Mouse (Mus musculus) stomach, embryonic 14.5 days (tissue): Measurements from ENCODE around the gene Gm1673. TPM values are rescaled to one million over a fixed set of nuclear protein-coding genes. Genes with fewer than 3 reads are reported as not detected.
"Not testable (repeated sequence)": the region's sequence is repeated elsewhere in the genome, so short reads cannot be mapped to it uniquely, and the experiment has no call there.

Source experiments
- ATAC-seq: fragments of 200-750 bp; cut with Nextera tagmentation; 2 replicates; pipeline ENCODE4 v1.8.0; 2017; ENCODE audit warnings: low read depth, moderate TSS enrichment; ENCODE audit not compliant: insufficient number of reproducible peaks, insufficient read depth, low FRiP score
- H3K27ac ChIP-seq: fragments of 300-500 bp; sonication (generic); 2 replicates; pipeline ENCODE4 v1.5.1; 2014; ENCODE audit warnings: mild to moderate bottlenecking, low read length, moderate library complexity, mixed read lengths
- H3K27me3 ChIP-seq: fragments of 300-500 bp; sonication (generic); 2 replicates; pipeline ENCODE4 v1.6.1; 2014; ENCODE audit warnings: low read length, control low read depth, mixed read lengths; ENCODE audit not compliant: control insufficient read depth, insufficient read depth
- H3K36me3 ChIP-seq: fragments of 300-500 bp; sonication (generic); 2 replicates; pipeline ENCODE4 v1.6.1; 2014; ENCODE audit warnings: mild to moderate bottlenecking, control low read depth, low read length, moderate library complexity, mixed read lengths; ENCODE audit not compliant: control insufficient read depth, insufficient read depth
- H3K4me1 ChIP-seq: fragments of 300-500 bp; sonication (generic); 2 replicates; pipeline ENCODE4 v1.6.1; 2014; ENCODE audit warnings: low read length, control low read depth, mixed read lengths; ENCODE audit not compliant: control insufficient read depth, insufficient read depth
- H3K4me2 ChIP-seq: fragments of 300-500 bp; sonication (generic); replicated peaks from 2 replicates; pipeline ENCODE4 v1.6.1; 2014; ENCODE audit warnings: low read depth, low read length, control low read depth
- H3K4me3 ChIP-seq: fragments of 300-500 bp; sonication (generic); 2 replicates; pipeline ENCODE4 v1.5.1; 2014; ENCODE audit warnings: low read depth, low read length, control low read depth
- H3K9ac ChIP-seq: fragments of 300-500 bp; sonication (generic); replicated peaks from 2 replicates; pipeline ENCODE4 v1.6.1; 2014; ENCODE audit warnings: low read depth, mild to moderate bottlenecking, control low read depth, low read length, moderate library complexity, mixed read lengths
- H3K9me3 ChIP-seq: fragments of 300-500 bp; sonication (generic); 2 replicates; pipeline ENCODE4 v1.6.1; 2016; ENCODE audit warnings: low read depth, low read length, control low read depth; ENCODE audit not compliant: control insufficient read depth
- WGBS: fragments of 180-500 bp; shearing (Covaris S2); extraction: QIAGEN DNeasy Blood & Tissue Kit; methylation state at CpG from one replicate; pipeline ENCODE4 v1.1.7; 2014; 5-methylcytosine and 5-hydroxymethylcytosine counted together
- polyA plus RNA-seq: library from polyadenylated mRNA; unstranded; fragments of >200 nt; fragmentation: Nextera tagmentation; extraction: Ambion mirVana; gene quantifications from 2 replicates; pipeline ENCODE4 v1.2.1, GENCODE M21; 2014

Gm1673 gene
- polyA plus RNA-seq, result 71.7 and 89.8 TPM in 2 replicates

GRCm38 (mm10) chr5:33983309-33984121 is at the start of gene Gm1673:
Gm1673 (plus strand) TSS chr5:33983433.
- WGBS, result under 1% methylated on average over 88 of the region's 88 CpGs
- Histone ChIP-seq H3K4me1 (0 out of 2 replicates have a peak, but pooled peaks cover 15% of the 10 kb centered on the region), H3K27me3 (no peaks in the 10 kb centered on the region), H3K36me3 (no peaks in the 10 kb centered on the region), H3K27ac (peak within 1 kb of the TSS; percentile 6; the same call in 1 of the 2 replicates), H3K4me2 (peak within 1 kb of the TSS; percentile 85), H3K4me3 (peak within 1 kb of the TSS; percentile 85), H3K9me3 (no peaks in the 10 kb centered on the region), H3K9ac (peak within 1 kb of the TSS; percentile 63)
- ATAC-seq, result peak; percentile 88

- Histone ChIP-seq H3K9ac (no peak overlapping the region), H3K4me3 (0 out of 2 replicates have a peak overlapping the region, but pooled peaks have one; percentile 95), H3K36me3 (peaks cover 7% of the 10 kb centered on the region), H3K4me2 (peak overlapping the region; percentile 58), H3K9me3 (no peaks in the 10 kb centered on the region; the same call in 1 of the 2 replicates), H3K27me3 (no peaks in the 10 kb centered on the region), H3K27ac (no peak overlapping the region), H3K4me1 (peaks cover 13% of the 10 kb centered on the region; the same call in 1 of the 2 replicates)
- WGBS, result 82% methylated on average over 2 of the region's 2 CpGs
- ATAC-seq, result no peak
Observed at GRCm38 (mm10) chr5:33934081-33934480, 49.2 kb upstream of the Gm1673 start.

GRCm38 (mm10) chr5:33934877-33935276 is 48.4 kb upstream of the Gm1673 start:
- Histone ChIP-seq H3K27me3 (no peaks in the 10 kb centered on the region), H3K4me3 (peak overlapping the region; percentile 95), H3K4me1 (peaks cover 13% of the 10 kb centered on the region; the same call in 1 of the 2 replicates), H3K27ac (no peak overlapping the region), H3K4me2 (peak overlapping the region; percentile 58), H3K9ac (0 out of 2 replicates have a peak overlapping the region, but pooled peaks have one; percentile 84), H3K36me3 (peaks cover 6% of the 10 kb centered on the region), H3K9me3 (no peaks in the 10 kb centered on the region; the same call in 1 of the 2 replicates)
- WGBS, result 73% methylated on average over 7 of the region's 7 CpGs
- ATAC-seq, result no peak

- H3K4me2 ChIP-seq, result peak overlapping the region; percentile 58
- peak overlapping the region; percentile 84 for H3K9ac ChIP-seq
- peak overlapping the region; percentile 95 for H3K4me3 ChIP-seq
- peak; percentile 64 for ATAC-seq
- H3K36me3 ChIP-seq, result no peaks in the 10 kb centered on the region
- peaks cover 5% of the 10 kb centered on the region; the same call in 1 of the 2 replicates for H3K9me3 ChIP-seq
- no peaks in the 10 kb centered on the region for H3K27me3 ChIP-seq
- H3K27ac ChIP-seq, result peak overlapping the region; percentile 91
- H3K4me1 ChIP-seq, result peaks cover 13% of the 10 kb centered on the region; the same call in 1 of the 2 replicates
- under 1% methylated on average over 39 of the region's 39 CpGs for WGBS
Observed at GRCm38 (mm10) chr5:33935700-33936111, 47.5 kb upstream of the Gm1673 start.

- H3K36me3 ChIP-seq, result no peaks in the 10 kb centered on the region
- H3K4me1 ChIP-seq, result peaks cover 13% of the 10 kb centered on the region; the same call in 1 of the 2 replicates
- under 1% methylated on average over 61 of the region's 61 CpGs for WGBS
- peak within 1 kb of the TSS; percentile 84 for H3K9ac ChIP-seq
- H3K27ac ChIP-seq, result peak within 1 kb of the TSS; percentile 91
- peak within 1 kb of the TSS; percentile 95 for H3K4me3 ChIP-seq
- H3K27me3 ChIP-seq, result no peaks in the 10 kb centered on the region
- ATAC-seq, result peak; percentile 97
- H3K4me2 ChIP-seq, result peak within 1 kb of the TSS; percentile 65
- H3K9me3 ChIP-seq, result peaks cover 5% of the 10 kb centered on the region; the same call in 1 of the 2 replicates
Observed at GRCm38 (mm10) chr5:33936120-33936707, 47.0 kb upstream of the Gm1673 start, which contains the start of gene Nelfa. Nelfa (minus strand) TSS chr5:33936413.

- no peak overlapping the region for H3K27ac ChIP-seq
- H3K4me3 ChIP-seq, result peak overlapping the region; percentile 95
- no peak for ATAC-seq
- peak overlapping the region; percentile 36; the same call in 1 of the 2 replicates for H3K9ac ChIP-seq
- H3K9me3 ChIP-seq, result peaks cover 7% of the 10 kb centered on the region; the same call in 1 of the 2 replicates
- H3K4me2 ChIP-seq, result peak overlapping the region; percentile 65
- H3K36me3 ChIP-seq, result no peaks in the 10 kb centered on the region
- 96% methylated on average over 2 of the region's 2 CpGs for WGBS
- no peaks in the 10 kb centered on the region for H3K27me3 ChIP-seq
- H3K4me1 ChIP-seq, result peaks cover 13% of the 10 kb centered on the region; the same call in 1 of the 2 replicates
Observed at GRCm38 (mm10) chr5:33937230-33937629, 46.0 kb upstream of the Gm1673 start.

- Histone ChIP-seq H3K4me3 (no peak overlapping the region), H3K9ac (no peak overlapping the region), H3K9me3 (peaks cover 8% of the 10 kb centered on the region; the same call in 1 of the 2 replicates), H3K27ac (no peak overlapping the region), H3K4me2 (no peak overlapping the region), H3K4me1 (peaks cover 13% of the 10 kb centered on the region; the same call in 1 of the 2 replicates), H3K27me3 (no peaks in the 10 kb centered on the region), H3K36me3 (no peaks in the 10 kb centered on the region)
- WGBS, result 80% methylated on average over 3 of the region's 3 CpGs
- no peak for ATAC-seq
Observed at GRCm38 (mm10) chr5:33938448-33938847, 44.8 kb upstream of the Gm1673 start.

GRCm38 (mm10) chr5:33947035-33947434 is 36.2 kb upstream of the Gm1673 start:
- H3K4me1 ChIP-seq, H3K4me2 ChIP-seq, H3K4me3 ChIP-seq, ATAC-seq, H3K36me3 ChIP-seq, H3K9ac ChIP-seq, H3K27ac ChIP-seq, H3K27me3 ChIP-seq: not testable (repeated sequence)
- H3K9me3 ChIP-seq, result peaks cover 11% of the 10 kb centered on the region; the same call in 1 of the 2 replicates
- WGBS, result 90% methylated on average over 16 of the region's 16 CpGs
